Mouse (Mus musculus) myocyte (in vitro differentiated cells): ENCODE measurements around the gene Ccdc155.

ENCODE experiments used
- POLR2A ChIP-seq: IDR thresholded peaks from one replicate; pipeline ENCODE4 v1.6.1; 2011; ENCODE audit warnings: low read depth, mild to moderate bottlenecking, control low read depth, moderate library complexity; ENCODE audit not compliant: insufficient read length
- USF1 ChIP-seq: IDR thresholded peaks from one replicate; pipeline ENCODE4 v1.6.1; 2011; ENCODE audit warnings: low read depth, mild to moderate bottlenecking, control low read depth, moderate library complexity

DNA sequence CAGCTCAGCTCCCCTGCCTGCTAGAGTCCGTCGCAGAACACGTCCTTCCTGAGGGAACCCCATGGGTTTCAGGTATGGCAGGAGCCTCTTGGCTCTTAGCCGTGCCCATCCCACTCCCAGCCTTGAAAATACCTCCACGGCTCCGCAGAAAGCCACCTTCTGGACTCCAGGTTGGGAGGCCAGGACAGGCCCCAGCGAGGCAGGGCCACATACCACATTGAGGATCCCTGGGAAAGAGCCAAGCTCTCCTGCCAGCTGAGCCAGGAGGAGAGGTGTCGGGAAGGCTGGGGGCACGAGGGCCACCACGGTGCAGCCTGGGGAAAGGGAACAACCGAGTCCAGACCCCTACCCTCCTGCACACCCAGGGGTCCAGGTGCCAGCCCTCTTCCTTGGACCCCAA, 57.4 kb downstream of the Ccdc155 start:
- TF ChIP-seq USF1 = no peak
- no peak for TF ChIP-seq POLR2A
